Mouse (Mus musculus) heart, adult 8-10 months (tissue): ENCODE results near the gene Ercc4. TPM values are rescaled to one million over a fixed set of nuclear protein-coding genes. Genes with fewer than 3 reads are reported as not detected.
A peak's percentile ranks its signal among the peaks of the same experiment; 100 is the strongest.
"Not testable (repeated sequence)": the region's sequence is repeated elsewhere in the genome, so short reads cannot be mapped to it uniquely, and the experiment has no call there.

ENCODE experiments used
- DNase-seq: peaks from one replicate; pipeline ENCODE4 v3.0.0; 2022; ENCODE audit warnings: low spot score
- total RNA-seq, 4 experiments: library from RNA; stranded (reverse); gene quantifications; 2 replicates each; pipeline ENCODE4 v1.2.4; 2022

Ercc4 gene
- total RNA-seq = 10 to 100 TPM in 1 of 4 experiments, 1 to 10 TPM in 3; 6.8 to 10.1 (median 8.1) TPM

GRCm38 (mm10) chr16:13109156-13109989 lies at the start of gene Ercc4:
Ercc4 (plus strand) TSS chr16:13109684.
- DNase-seq = peak; percentile 95

- DNase-seq = no peak
Measured at GRCm38 (mm10) chr16:13061113-13061512, 48.4 kb upstream of the Ercc4 start.

- no peak for DNase-seq
Measured at GRCm38 (mm10) chr16:13074176-13074575, 35.3 kb upstream of the Ercc4 start.

- no peak for DNase-seq
Measured at GRCm38 (mm10) chr16:13080161-13080560, 29.3 kb upstream of the Ercc4 start.

- DNase-seq = no peak
Measured at GRCm38 (mm10) chr16:13083155-13083798, 26.2 kb upstream of the Ercc4 start.

- DNase-seq = no peak
Measured at GRCm38 (mm10) chr16:13108356-13108755, 1.1 kb upstream of the Ercc4 start.

GRCm38 (mm10) chr16:13109990-13110595 lies 609 bp downstream of the Ercc4 start:
- DNase-seq = no peak

- DNase-seq = no peak
Measured at GRCm38 (mm10) chr16:13114821-13115220, 5.3 kb downstream of the Ercc4 start.

- not testable (repeated sequence) for DNase-seq
Measured at GRCm38 (mm10) chr16:13115466-13115865, 6.0 kb downstream of the Ercc4 start.

- peak; percentile 59 for DNase-seq
Measured at GRCm38 (mm10) chr16:13117299-13117966, 7.9 kb downstream of the Ercc4 start.

GRCm38 (mm10) chr16:13117967-13118430 lies 8.5 kb downstream of the Ercc4 start:
- no peak for DNase-seq

GRCm38 (mm10) chr16:13118754-13119294 lies 9.3 kb downstream of the Ercc4 start:
- no peak for DNase-seq

GRCm38 (mm10) chr16:13119641-13120350 lies 10.3 kb downstream of the Ercc4 start:
- DNase-seq = no peak

- no peak for DNase-seq
Measured at GRCm38 (mm10) chr16:13125357-13125756, 15.9 kb downstream of the Ercc4 start.

GRCm38 (mm10) chr16:13127566-13127965 lies 18.1 kb downstream of the Ercc4 start:
- DNase-seq = no peak

- DNase-seq = no peak
Measured at GRCm38 (mm10) chr16:13130412-13130811, 20.9 kb downstream of the Ercc4 start.

- DNase-seq = no peak
Measured at GRCm38 (mm10) chr16:13141220-13141619, 31.7 kb downstream of the Ercc4 start.

- no peak for DNase-seq
Measured at GRCm38 (mm10) chr16:13143932-13144331, 34.4 kb downstream of the Ercc4 start.

GRCm38 (mm10) chr16:13144682-13145410 lies 35.4 kb downstream of the Ercc4 start:
- DNase-seq = no peak

- DNase-seq = no peak
Measured at GRCm38 (mm10) chr16:13146231-13146630, 36.7 kb downstream of the Ercc4 start.
